Mouse (Mus musculus) embryo, embryonic 10.5 days (tissue): ENCODE measurements around the gene Abcb11.

Experiments used
- DNase-seq: peaks from one replicate; pipeline ENCODE4 v3.0.0-alpha.2; 2015; ENCODE audit warnings: low spot score

The Abcb11 gene

DNA sequence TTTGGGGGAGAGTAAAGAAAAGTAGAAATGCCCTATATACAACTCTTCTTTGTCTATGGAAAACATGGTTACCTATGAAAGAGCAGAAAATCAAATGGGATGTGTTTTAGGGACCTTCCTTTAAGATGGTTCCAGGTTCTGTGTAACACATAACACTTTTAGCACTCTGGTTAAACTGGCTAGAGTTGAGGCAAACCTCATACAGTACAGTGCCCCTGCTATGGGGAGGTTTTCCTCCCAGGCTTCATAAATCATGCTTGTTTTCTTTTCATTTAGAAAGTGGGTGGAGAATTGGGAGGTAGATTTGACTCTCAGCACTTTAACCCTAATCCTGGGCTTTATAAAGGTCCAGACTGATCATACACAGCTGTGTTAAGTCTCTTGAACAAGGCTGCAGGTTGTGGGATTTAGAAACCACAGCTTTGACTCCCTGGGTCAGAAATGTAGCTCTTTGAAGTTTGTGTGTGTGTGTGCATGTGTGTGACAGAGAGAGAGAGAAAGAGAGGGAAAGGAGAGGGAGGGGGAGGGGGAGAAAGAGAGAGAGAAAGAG, 78.3 kb downstream of the Abcb11 start:
- DNase-seq: peak; percentile 18

DNA sequence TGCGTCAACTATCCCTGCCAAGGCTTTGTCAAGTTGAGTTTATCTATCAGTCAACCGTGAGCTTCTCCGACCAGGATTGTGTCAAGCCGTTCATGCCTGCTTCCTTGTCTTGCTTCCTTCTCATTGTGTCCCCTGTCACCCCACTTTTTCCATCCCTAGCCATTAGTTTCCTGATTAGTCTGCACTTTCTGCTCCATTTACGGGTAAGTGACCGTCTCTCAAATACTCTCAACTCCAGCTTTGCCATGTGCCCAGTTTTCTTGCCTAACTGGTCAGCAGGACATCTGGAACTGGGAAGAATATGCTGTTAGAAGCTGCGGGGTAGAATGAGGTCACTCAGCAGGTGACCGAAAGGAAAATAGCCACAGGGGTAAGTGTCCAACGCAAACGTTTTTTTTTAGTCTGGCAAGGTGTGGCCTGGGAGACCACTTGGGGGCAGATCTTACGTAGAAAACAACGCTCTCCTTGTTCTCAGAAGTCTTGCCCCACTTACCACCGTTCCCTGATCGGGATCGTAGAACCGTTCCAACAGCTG, 94.1 kb downstream of the Abcb11 start:
- DNase-seq: peak; percentile 12

DNA sequence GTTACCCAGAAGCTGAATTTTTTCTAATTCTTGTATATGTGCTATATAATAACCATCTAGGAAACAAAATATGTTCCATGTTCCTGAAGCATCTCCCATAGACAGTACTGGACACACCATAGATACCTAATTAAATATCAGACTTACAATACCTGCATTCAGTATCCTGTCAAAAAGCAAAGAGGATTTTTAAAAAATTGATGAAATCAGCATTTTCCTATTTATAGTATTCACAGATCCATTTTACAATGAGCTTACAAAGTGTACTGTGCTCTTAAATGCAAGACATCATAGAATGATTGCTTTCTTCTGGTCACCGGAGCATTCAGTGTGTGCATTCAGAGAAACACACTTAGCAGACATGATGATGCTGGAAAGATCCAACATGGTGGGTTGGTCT, 95.3 kb downstream of the Abcb11 start:
- DNase-seq: no peak

DNA sequence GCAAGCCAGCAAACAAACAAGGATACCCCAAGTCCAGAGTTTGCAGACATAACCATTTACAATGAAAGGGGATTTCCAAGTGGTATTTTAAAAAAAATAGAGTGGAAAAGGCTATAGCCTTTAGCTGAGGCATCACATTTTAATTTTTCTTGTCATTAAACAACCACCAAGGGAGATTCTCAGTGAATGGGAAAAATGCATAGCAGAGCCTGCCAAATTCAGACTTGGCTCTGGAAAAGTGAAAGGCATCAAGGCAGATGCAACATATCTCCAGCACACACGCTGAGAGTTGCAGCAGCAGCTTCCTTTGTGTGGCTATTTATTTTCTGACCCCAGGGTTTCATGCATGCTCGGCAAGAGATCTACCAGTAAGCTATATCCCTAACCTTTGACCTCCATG, 97.5 kb downstream of the Abcb11 start:
- DNase-seq: peak; percentile 3

DNA sequence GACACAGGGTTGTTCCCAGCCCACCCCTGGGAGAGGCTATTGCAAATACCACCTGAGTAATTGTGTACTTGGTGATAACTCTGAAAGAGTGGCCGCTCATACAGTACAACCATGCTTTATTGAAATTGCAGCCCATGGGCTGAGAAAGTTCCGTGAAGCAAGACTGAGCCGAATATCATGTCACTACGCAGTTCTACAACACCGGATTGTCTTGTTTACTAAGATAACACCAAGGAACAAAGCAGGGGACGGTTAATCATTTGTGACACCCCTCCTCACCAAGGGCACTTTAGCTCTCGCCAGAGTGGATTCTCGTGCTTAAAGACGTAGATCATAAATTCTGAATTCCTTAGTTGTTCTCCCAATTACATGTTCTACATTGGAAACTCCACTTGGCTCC, 103.1 kb downstream of the Abcb11 start:
- no peak for DNase-seq

DNA sequence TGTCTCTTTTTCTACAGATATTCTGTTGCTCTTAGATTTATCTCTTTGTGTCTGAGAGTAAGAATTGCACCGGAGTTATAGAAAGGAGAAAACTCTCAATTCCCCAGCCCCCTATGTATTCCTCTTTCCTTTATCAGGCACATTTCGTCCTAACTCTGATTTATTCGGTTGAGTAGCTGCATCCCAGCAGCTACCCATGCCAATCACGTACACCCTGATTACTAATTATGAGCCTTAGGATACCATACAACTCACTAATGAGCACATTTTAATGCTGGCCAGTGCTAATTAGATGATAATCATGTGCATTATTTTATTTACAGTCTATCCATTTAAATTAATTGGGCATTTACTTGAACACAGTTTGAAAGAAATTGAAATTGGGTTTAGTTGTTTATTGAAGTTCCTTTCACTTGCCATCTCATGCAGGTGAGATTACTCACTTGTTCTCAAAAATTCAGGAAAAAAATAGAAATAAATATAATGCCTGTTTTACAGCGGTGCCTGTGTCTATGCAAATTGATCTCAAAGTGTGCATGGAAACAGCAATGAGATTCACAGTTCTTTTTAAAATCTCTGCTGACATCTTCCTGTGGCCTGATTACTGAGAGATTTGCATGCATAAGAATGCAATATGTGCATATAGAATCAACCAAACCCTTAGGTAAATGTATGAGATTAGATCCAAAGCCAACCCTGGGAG, 107.3 kb downstream of the Abcb11 start:
- no peak for DNase-seq

DNA sequence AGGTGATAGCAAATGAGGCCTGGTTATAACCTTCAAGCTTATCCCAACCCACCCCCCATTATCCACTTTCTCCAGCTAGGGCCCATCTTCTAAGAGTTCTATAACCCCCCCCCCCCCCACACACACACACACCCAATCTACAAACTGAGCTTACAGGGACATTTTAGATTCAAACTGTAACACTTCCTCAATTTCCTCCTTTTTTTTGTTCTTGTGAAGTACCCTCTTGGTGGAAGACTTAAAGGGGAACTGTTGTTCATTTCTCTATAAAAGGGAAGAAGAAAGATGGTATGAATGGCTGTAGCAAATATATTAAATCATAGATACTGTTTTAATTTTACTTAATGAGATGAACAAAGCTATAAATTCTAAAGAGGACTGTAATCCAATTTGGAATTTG, 110.3 kb downstream of the Abcb11 start:
- DNase-seq: no peak

DNA sequence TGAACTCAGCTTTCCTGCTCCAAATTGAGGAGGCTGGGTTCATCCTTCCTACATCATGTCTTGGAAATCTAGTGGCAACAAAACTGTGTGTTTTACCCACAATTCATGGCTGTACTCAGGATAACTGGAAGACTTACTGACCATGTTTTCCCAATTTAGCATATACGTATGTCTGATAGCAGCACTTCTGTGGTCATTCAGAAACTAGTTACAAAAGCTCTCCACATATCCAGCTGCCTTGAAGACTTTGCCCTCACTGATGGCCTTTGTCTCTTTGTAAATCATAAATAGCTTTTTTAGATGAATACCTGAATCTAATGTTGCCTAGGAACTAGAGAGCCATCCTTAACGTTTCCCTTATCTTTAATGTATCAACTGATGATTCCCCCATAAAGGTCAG, 112.3 kb downstream of the Abcb11 start:
- DNase-seq: no peak

DNA sequence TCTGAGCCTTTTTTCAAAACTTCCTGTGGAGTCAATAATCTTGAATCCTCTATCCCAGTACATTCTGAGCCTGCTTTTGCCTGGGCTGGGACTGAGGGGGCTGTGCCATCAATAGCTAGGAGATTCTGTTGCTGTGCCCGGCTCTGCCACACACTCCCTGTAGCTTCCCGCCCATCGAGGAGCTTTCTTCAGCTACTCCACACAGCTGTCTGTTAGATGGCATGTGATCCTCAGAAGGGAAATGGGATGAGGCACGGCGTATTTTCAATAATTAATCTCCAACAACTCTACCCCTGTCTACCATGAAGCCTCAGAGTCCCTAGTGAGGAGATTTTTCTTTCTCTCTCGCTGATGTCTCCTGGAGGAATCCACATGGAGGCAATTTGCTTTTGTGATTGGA, 113.8 kb downstream of the Abcb11 start:
- DNase-seq: no peak

DNA sequence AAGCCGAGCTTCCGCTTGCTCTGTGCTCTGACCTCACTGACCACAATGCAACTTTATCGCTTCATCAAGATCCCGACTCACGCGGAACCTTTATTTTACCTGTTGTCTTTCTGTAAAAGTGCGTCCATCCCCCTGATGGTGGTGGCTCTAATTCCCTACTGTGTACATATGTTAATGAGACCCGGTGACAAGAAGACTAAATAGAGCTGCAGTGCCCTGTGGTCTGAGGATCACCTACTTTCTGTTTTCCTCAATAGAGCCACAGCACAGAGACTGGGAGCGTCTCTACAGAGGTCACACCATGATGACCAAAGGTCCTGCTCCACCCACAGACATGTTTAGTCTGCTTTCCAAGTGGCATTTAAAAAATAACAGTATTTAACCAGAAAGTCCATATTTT, 115.5 kb downstream of the Abcb11 start:
- no peak for DNase-seq

DNA sequence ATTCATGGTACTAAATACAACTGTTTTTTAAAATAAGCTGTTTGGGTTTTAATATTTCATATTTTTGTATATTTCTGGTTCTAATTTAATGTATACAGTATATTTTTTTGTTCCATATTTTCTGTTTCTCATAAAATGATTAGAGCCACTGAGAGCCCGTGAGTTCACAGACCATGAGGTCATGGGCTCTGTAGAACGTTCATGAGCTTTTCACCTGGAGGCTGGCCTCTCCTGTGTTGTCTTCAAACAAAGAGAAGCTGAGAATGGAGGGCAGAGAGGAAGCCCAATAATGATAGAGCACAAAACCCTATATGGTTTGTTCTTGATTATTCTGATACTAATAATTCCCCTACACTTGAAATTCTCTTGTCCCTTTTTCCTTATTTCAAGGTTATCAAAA, 117.7 kb downstream of the Abcb11 start:
- no peak for DNase-seq

DNA sequence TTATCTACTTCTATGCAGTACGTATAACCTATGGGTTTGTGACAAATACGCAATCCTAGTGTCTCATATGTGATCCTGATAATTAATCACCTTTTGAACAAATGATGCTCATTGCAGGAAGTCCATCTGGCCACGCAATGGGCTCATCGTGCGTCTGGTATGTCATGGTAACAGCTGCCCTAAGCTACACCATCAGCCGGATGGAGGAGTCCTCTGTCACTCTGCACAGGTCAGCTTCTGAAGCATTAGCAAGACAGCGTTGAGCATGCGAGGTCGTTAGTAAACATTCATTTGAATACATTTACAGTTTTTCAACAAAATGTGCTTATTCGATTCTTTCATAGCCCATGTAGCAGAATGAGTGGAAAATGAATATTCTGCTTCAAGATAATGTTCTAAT, 119.6 kb downstream of the Abcb11 start:
- DNase-seq: no peak

DNA sequence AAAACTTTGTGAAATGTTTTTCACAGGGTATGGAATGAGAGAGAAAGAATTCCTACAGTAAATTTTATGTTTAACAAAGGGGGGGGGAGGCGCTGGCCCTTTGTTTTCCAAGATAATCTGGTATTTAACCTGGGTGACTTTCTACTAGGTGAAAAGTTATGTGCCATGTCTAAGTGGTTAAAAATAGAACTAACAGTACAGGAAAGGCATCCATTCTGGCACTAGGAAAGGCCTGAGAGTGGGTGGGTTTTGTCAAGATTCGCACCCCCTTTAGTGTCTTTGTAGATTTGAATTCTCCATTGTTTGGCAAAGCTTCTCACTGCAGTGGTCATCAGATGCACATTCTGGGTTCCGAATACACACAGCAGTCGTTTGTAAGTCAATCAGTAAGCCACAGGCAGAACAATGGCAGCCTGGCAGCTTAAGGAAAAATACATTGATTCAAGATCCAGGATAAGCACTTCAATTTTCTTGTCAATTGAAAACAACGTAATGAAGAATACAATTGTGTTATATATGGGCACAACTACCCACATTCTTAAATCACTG, 120.5 kb downstream of the Abcb11 start:
- no peak for DNase-seq

DNA sequence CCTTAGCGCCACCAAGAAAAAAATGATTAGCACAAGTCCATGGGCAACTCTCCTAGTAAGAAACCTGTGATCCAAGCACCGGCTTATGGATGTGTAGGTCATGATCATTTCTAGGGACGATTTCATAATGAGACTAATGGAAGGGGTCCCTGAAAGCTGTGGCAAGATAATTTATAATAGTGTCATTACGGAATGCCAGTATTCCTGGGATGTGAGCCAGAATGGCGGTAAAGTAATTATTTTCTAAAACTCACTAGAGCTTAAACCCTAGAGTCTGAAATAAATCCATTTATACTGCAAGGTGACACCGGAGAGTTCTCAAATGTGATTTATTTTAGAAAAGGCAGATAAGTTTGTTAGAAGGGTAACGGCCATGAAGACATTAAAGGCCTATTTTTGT, 127.2 kb downstream of the Abcb11 start:
- DNase-seq: no peak

DNA sequence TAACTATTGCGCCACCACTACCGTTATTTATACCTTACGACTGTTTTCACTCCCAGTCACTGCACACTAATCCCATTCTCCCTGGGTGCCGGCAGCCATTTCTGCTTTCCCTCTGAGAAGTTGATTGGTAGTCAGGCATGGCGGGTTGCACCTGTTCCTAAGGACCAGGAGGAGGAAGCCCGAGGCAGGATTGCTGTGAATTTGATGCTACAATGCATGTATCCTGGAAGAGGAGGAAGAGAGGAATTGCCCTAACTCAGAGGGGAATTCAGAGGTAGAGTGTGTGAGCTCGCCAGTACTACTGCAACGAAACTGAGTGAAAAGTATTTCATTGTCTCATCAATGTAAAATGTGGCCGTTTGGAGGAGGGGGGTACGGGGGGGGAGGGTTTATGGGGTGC, 129.8 kb downstream of the Abcb11 start:
- no peak for DNase-seq

DNA sequence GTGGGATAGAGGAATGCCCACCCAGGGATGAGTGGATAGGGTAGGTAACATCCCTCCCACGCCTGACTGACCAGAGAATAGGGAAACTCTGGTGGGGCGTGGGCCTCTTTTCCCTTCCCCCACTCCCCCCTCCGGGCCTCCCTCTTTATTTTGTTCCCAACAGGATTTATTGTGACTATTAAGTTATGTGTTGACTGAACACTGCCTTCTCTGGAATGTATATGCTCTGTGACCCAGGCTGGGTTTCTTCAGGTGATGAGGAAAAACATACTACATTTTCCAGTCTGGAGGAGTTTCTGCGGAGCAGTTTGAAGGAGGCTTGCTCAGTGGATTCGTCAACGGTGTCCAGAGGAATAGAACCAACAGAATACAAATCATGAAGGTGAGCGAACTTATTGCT, 131.6 kb downstream of the Abcb11 start, which contains the start of gene G6pc2:
TSS of gene G6pc2 (plus strand) at position 301 of the 400 bp plus-strand sequence.
- DNase-seq: no peak

DNA sequence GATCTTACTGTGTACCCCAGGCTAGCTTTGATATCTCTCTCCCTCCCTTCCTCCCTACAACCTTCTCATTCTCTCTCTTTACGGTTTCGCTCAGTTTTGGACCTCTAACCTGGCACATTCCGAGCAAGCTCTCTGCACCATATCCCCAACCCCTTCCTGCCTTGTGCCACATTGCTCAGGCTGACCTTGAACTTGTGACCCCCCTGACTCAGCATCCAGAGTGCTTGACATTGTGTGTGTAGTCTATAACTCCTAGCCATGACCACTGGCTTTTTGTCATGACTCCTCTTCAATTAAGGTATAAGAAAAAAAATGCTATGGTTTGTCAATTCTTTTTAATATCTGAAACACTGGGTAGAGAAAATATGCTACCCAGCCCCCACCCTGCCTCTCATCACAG, 132.7 kb downstream of the Abcb11 start:
- DNase-seq: no peak

DNA sequence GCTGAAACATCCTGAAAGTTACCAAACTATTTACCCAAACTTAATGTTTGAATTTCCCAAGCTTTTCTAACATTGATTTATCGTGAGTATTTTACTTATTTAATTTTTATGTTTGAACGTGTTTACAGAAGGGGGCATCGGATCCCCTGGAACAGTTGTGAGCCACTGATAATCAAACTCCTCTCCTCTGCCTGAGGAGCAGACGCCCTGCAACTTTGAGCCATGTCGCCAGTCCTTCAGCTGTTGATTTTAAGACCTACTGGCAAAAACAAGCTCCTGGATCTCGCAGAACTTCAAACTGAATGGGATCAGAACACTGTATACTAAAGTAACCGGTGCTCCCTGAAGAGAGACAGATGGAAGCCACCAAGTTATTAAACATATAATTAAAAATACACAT, 135.9 kb downstream of the Abcb11 start:
- DNase-seq: peak; percentile 47

DNA sequence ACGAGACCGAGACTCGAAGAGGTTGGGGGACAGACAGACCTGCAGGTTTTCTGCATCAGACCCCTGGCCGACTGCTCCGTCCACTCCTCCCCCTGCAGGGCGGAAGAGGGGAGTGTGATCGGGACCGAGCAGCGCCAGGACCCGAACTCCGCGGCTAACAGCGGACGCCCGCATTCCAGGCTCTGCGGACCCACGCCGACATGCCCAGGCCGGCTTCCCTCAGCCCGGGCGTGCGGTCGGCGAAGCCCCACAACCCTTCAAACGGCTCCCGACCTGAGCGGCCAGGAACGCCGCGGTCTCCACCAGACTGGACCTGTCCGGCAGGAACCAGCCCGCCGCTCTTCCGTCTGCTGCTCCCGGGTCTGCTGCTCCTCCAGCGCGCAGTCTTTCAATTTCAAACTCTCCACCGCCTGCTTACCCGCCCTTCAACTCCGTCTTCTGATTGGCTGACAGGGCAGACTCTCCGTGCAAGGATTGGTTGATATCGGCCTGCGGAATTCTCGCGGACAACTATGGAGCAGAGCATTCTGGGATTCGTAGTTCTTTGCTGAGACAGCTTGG, 136.5 kb downstream of the Abcb11 start, which contains the start of gene Spc25:
TSS of gene Spc25 (minus strand) at position 404 of the 561 bp plus-strand sequence.
- peak; percentile 97 for DNase-seq

DNA sequence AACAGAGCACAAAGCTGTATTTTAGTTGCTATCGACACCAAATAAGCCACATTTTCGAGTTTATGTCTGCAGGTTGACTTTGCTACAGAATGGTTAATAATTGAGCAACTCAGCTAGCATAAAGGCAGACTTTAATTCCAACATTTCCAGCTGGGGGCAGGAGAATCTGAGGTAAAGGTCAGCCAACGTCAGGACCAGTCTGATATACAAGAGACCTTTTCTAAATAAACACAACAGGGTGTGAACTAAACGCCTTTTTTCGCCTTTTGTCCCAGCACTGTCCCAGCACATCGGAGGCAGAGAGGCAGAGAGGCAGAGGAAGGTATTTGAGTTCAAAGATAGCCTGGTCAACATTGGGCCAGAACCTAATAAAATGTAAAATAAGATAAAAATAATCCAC, 137.2 kb downstream of the Abcb11 start:
- DNase-seq: peak; percentile 43

DNA sequence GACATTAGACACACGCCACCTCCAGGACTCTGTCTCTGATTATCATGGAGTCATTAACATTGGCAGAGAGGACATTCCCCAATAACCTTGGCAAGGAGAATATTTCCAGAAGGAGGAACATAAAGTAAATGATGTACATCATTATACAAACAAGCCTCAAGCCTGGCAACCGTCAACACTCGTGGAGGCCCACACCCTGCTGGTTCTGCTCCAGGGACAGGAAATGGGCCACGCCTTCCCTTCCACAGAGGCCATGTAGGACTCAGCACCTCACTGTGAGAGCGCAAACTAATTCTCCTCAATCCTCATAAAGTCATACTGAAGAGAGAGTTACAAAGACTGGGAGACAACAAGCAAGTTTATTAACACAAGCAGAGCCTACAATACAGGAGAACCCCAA, 148.9 kb downstream of the Abcb11 start:
- DNase-seq: no peak

DNA sequence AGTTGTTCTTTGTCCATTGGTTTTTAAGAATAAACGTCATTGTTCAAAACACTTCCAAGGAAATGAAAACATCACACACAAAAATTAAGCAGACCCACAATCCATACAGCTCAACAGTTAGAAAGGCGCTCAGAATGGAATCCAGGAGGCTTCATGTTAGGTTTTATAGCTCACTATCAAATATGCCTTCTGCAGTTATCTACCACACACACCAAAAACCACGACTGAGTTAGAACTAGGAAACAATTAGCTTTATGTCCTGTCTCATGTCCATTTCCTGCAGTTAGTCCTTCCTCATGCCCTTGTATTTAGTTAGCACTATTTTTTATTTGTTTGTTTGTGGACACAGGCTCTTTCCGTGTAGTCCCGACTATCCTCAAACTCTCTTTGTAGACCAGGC, 151.4 kb downstream of the Abcb11 start:
- DNase-seq: no peak

DNA sequence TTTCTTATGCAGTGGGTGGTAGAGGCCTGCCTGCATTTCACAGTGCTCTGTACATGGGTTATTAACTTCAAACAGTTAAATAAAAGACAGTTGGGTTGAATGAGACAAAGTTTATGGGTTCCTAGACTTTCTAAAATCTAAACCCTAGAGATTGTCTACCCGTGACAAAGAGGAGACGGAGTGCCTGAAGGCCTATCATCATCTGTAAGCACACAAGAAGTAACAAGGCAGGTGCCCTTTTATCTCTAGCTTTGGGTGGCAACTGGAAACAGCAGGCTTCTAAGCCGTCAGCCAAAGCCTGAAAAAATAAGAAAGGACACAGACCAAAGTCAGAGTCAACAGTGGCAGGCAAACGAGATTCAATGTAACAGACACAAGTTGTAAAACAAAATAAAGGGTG, 153.2 kb downstream of the Abcb11 start:
- no peak for DNase-seq
